11 mouse cellular contexts compared by ENCODE assay signal in genomic region chr6:145794671-145795070, GRCm38 (mm10). TPM values are rescaled to one million over a fixed set of nuclear protein-coding genes. Genes with fewer than 3 reads are reported as not detected.
DNase-seq lines count a peak whose midpoint lies in the region; ATAC-seq and TF ChIP-seq lines count a peak whose summit lies in the region.
"Had no signal": no experiment of that assay in that cellular context is flagged by ENCODE, and none has a peak within 500 bp of the region (broad histone marks: within the 10 kb centered on the region; RNA-seq: fewer than 3 reads in every experiment).

No protein-coding gene starts in this region.

- ATAC-seq in heart, embryonic 13.5 days (ENCODE audit: extremely low read depth, insufficient number of reproducible peaks, low FRiP score, low TSS enrichment), result no peak
- no peak for ATAC-seq in midbrain, embryonic 11.5 days (ENCODE audit: low FRiP score)
- no peak for ATAC-seq in midbrain, embryonic 14.5 days (ENCODE audit: low FRiP score, low TSS enrichment)
- no peak for ATAC-seq in stomach, postnatal 0 days (ENCODE audit: low FRiP score, low TSS enrichment)

- H3K36me3 ChIP-seq in heart, embryonic 13.5 days, result peaks cover 6% of the 10 kb centered on the region; the same call in 1 of the 2 replicates
- H3K36me3 ChIP-seq in midbrain, embryonic 11.5 days (ENCODE audit: control insufficient read depth, insufficient read depth, low read length), result no peaks in the 10 kb centered on the region
- no peaks in the 10 kb centered on the region for H3K36me3 ChIP-seq in midbrain, embryonic 14.5 days (ENCODE audit: control insufficient read depth, insufficient read depth, low read length)
- H3K36me3 ChIP-seq in stomach, postnatal 0 days (ENCODE audit: control insufficient read depth, insufficient read depth, low read length), result no peaks in the 10 kb centered on the region
- H3K36me3 ChIP-seq: embryonic facial prominence, embryonic 13.5 days; neural tube, embryonic 15.5 days had no signal

- intact Hi-C loops in heart, postnatal 25 days (cut with DNase I), result loop anchor here (5.0 kb wide), 2 partner anchors 92 to 127 kb away; no protein-coding TSS in a partner anchor

- WGBS in heart, embryonic 13.5 days, result 58% methylated on average over 4 of the region's 4 CpGs
- WGBS in midbrain, embryonic 11.5 days, result 56% methylated on average over 4 of the region's 4 CpGs
- WGBS in midbrain, embryonic 14.5 days, result 59% methylated on average over 4 of the region's 4 CpGs
- WGBS in stomach, postnatal 0 days, result 68% methylated on average over 4 of the region's 4 CpGs

- peak; percentile 60 for TF ChIP-seq CTCF in stomach, postnatal 0 days (IDR thresholded peaks at IDR 0.05; ENCODE audit: low read depth)

- H3K9me3 ChIP-seq in heart, embryonic 13.5 days, result no peaks in the 10 kb centered on the region
- H3K9me3 ChIP-seq in midbrain, embryonic 11.5 days (ENCODE audit: control insufficient read depth, low read length), result no peaks in the 10 kb centered on the region
- no peaks in the 10 kb centered on the region for H3K9me3 ChIP-seq in midbrain, embryonic 14.5 days (ENCODE audit: control insufficient read depth, low read length)
- H3K9me3 ChIP-seq in stomach, postnatal 0 days (ENCODE audit: control insufficient read depth, low read length), result no peaks in the 10 kb centered on the region
- H3K9me3 ChIP-seq: neural tube, embryonic 15.5 days had no signal

- H3K4me2 ChIP-seq in heart, embryonic 13.5 days, result no peak overlapping the region
- H3K4me2 ChIP-seq in midbrain, embryonic 11.5 days, result no peak overlapping the region
- no peak overlapping the region for H3K4me2 ChIP-seq in midbrain, embryonic 14.5 days (ENCODE audit: low read length)
- H3K4me2 ChIP-seq in stomach, postnatal 0 days (replicated peaks; ENCODE audit: low read depth), result no peak overlapping the region
- H3K4me2 ChIP-seq: embryonic facial prominence, embryonic 13.5 days; hindbrain, embryonic 14.5 days; neural tube, embryonic 15.5 days had no signal

- H3K4me1 ChIP-seq in heart, embryonic 13.5 days, result peaks cover 69% of the 10 kb centered on the region
- H3K4me1 ChIP-seq in midbrain, embryonic 11.5 days (ENCODE audit: control insufficient read depth, insufficient read depth, low read length), result no peaks in the 10 kb centered on the region
- H3K4me1 ChIP-seq in midbrain, embryonic 14.5 days (ENCODE audit: control insufficient read depth, insufficient read depth, low read length), result 0 out of 2 replicates have a peak, but pooled peaks cover 4% of the 10 kb centered on the region
- H3K4me1 ChIP-seq in stomach, postnatal 0 days (replicated peaks; ENCODE audit: control insufficient read depth, insufficient read depth), result peaks cover 2% of the 10 kb centered on the region; the same call in 1 of the 2 replicates

- TF ChIP-seq EP300 in stomach, postnatal 0 days (optimal IDR thresholded peaks at IDR 0.05), result no peak

- no peak overlapping the region for H3K9ac ChIP-seq in heart, embryonic 13.5 days
- no peak overlapping the region for H3K9ac ChIP-seq in midbrain, embryonic 11.5 days (ENCODE audit: low read length)
- no peak overlapping the region for H3K9ac ChIP-seq in midbrain, embryonic 14.5 days (replicated peaks; ENCODE audit: low read length)
- no peak overlapping the region for H3K9ac ChIP-seq in stomach, postnatal 0 days (ENCODE audit: low read length)
- H3K9ac ChIP-seq: embryonic facial prominence, embryonic 13.5 days; hindbrain, embryonic 14.5 days; neural tube, embryonic 15.5 days had no signal

- peak overlapping the region; percentile 91; the same call in 1 of the 2 replicates for H3K27ac ChIP-seq in heart, embryonic 13.5 days (replicated peaks)
- H3K27ac ChIP-seq in midbrain, embryonic 11.5 days (ENCODE audit: low read depth, low read length), result no peak overlapping the region
- no peak overlapping the region for H3K27ac ChIP-seq in midbrain, embryonic 14.5 days (replicated peaks; ENCODE audit: low read depth, low read length)
- H3K27ac ChIP-seq in stomach, postnatal 0 days (replicated peaks), result no peak overlapping the region
- H3K27ac ChIP-seq: embryonic facial prominence, embryonic 13.5 days; hindbrain, embryonic 14.5 days; neural tube, embryonic 15.5 days had no signal

- no peak for DNase-seq in heart, postnatal 25 days (ENCODE audit: low spot score)
- DNase-seq in midbrain, embryonic 11.5 days (ENCODE audit: low spot score, missing footprints), result peak; percentile 85
- DNase-seq in midbrain, embryonic 14.5 days, result no peak
- peak; percentile 24 for DNase-seq in adipocyte (ENCODE audit: low spot score)
- peak; percentile 32 for DNase-seq in stomach, postnatal 0 days (ENCODE audit: low spot score)
- no peak for DNase-seq in cerebellum, postnatal 14 days
- no peak for DNase-seq in urinary bladder, postnatal 10 days (ENCODE audit: low spot score)

- H3K4me3 ChIP-seq in heart, embryonic 13.5 days, result no peak overlapping the region
- H3K4me3 ChIP-seq in midbrain, embryonic 11.5 days (ENCODE audit: low read depth, low read length), result no peak overlapping the region
- no peak overlapping the region for H3K4me3 ChIP-seq in midbrain, embryonic 14.5 days (replicated peaks; ENCODE audit: low read depth, low read length)
- no peak overlapping the region for H3K4me3 ChIP-seq in stomach, postnatal 0 days (ENCODE audit: low read depth, low read length)
- H3K4me3 ChIP-seq: embryonic facial prominence, embryonic 13.5 days; neural tube, embryonic 15.5 days had no signal

- H3K27me3 ChIP-seq in heart, embryonic 13.5 days (replicated peaks), result no peaks in the 10 kb centered on the region
- no peaks in the 10 kb centered on the region for H3K27me3 ChIP-seq in midbrain, embryonic 11.5 days (ENCODE audit: control insufficient read depth, insufficient read depth, low read length)
- H3K27me3 ChIP-seq in midbrain, embryonic 14.5 days (ENCODE audit: control insufficient read depth, insufficient read depth, low read length), result no peaks in the 10 kb centered on the region
- H3K27me3 ChIP-seq in stomach, postnatal 0 days (ENCODE audit: control insufficient read depth, insufficient read depth, low read length), result no peaks in the 10 kb centered on the region
- H3K27me3 ChIP-seq: embryonic facial prominence, embryonic 13.5 days; neural tube, embryonic 15.5 days had no signal

RNA-seq across cellular contexts. Expression of gene Rassf8, which starts 48.1 kb away (rescaled TPM):
- polyA plus RNA-seq in heart, embryonic 13.5 days (2015; fragmentation: Nextera tagmentation; extraction: Ambion mirVana), result 7.4 and 7.6 TPM in 2 replicates
- total RNA-seq in heart, postnatal 25 days (2021), result 10 to 100 TPM; 56.4 to 56.8 TPM
- polyA plus RNA-seq in midbrain, embryonic 11.5 days (2014; fragmentation: Nextera tagmentation; extraction: Ambion mirVana), result 3.8 TPM in 2 replicates
- 4.4 and 6.9 TPM in 2 replicates for polyA plus RNA-seq in midbrain, embryonic 14.5 days (2014; fragmentation: Nextera tagmentation; extraction: Ambion mirVana)
- 4.9 and 5.9 TPM in 2 replicates for polyA plus RNA-seq in stomach, postnatal 0 days (2015; fragmentation: Nextera tagmentation; extraction: Ambion mirVana)

Comparison
In these comparisons a context has a peak if more than half of its experiments do, and no peak if none do; other contexts are left out.
1. DNase-seq: peak in midbrain, embryonic 11.5 days (single experiment), adipocyte (single experiment) and stomach, postnatal 0 days (single experiment); none in heart, postnatal 25 days (single experiment), midbrain, embryonic 14.5 days (single experiment), cerebellum, postnatal 14 days (0 of 2) and urinary bladder, postnatal 10 days (single experiment).